Mouse (Mus musculus) hindbrain, embryonic 14.5 days (tissue): ENCODE measurements around the gene Ccdc189. TPM values are rescaled to one million over a fixed set of nuclear protein-coding genes. Genes with fewer than 3 reads are reported as not detected.

Experiments
- ATAC-seq: fragments of 200-750 bp; cut with Nextera tagmentation; 2 replicates; pipeline ENCODE4 v1.8.0; 2017; ENCODE audit warnings: moderate number of reproducible peaks, mild to moderate bottlenecking, moderate TSS enrichment, moderate library complexity; ENCODE audit not compliant: low FRiP score
- DNase-seq: peaks from one replicate; pipeline ENCODE4 v3.0.0-alpha.2; 2015; ENCODE audit warnings: low spot score
- H3K27ac ChIP-seq: fragments of 300-500 bp; sonication (generic); 2 replicates; pipeline ENCODE4 v1.5.1; 2014; ENCODE audit warnings: mild to moderate bottlenecking, moderate library complexity
- H3K27me3 ChIP-seq: fragments of 300-500 bp; sonication (generic); 2 replicates; pipeline ENCODE4 v1.6.1; 2014; ENCODE audit warnings: mild to moderate bottlenecking, low read length, mixed read lengths; ENCODE audit not compliant: control insufficient read depth, insufficient read depth
- H3K36me3 ChIP-seq: fragments of 300-500 bp; sonication (generic); replicated peaks from 2 replicates; pipeline ENCODE4 v1.6.1; 2014; ENCODE audit not compliant: control insufficient read depth, insufficient read depth
- H3K4me1 ChIP-seq: fragments of 300-500 bp; sonication (generic); replicated peaks from 2 replicates; pipeline ENCODE4 v1.6.1; 2014; ENCODE audit warnings: antibody characterized with exemption, low read length, mixed read lengths; ENCODE audit not compliant: control insufficient read depth, insufficient read depth
- H3K4me2 ChIP-seq: fragments of 300-500 bp; sonication (generic); replicated peaks from 2 replicates; pipeline ENCODE4 v1.6.1; 2014; ENCODE audit warnings: mild to moderate bottlenecking, moderate library complexity
- H3K4me3 ChIP-seq: fragments of 300-500 bp; sonication (generic); replicated peaks from 2 replicates; pipeline ENCODE4 v1.5.1; 2014; ENCODE audit warnings: mild to moderate bottlenecking, low read length
- H3K9ac ChIP-seq: fragments of 300-500 bp; sonication (generic); 2 replicates; pipeline ENCODE4 v1.6.1; 2014
- H3K9me3 ChIP-seq: fragments of 300-500 bp; sonication (generic); 2 replicates; pipeline ENCODE4 v1.6.1; 2016; ENCODE audit warnings: low read length; ENCODE audit not compliant: control insufficient read depth
- WGBS: fragments of 180-500 bp; shearing (Covaris S2); extraction: QIAGEN DNeasy Blood & Tissue Kit; methylation state at CpG from one replicate; pipeline ENCODE4 v1.1.7; 2014; 5-methylcytosine and 5-hydroxymethylcytosine counted together
- polyA plus RNA-seq: library from polyadenylated mRNA; unstranded; fragments of >200 nt; fragmentation: Nextera tagmentation; extraction: Ambion mirVana; gene quantifications from 2 replicates; pipeline ENCODE4 v1.2.1, GENCODE M21; 2014

The Ccdc189 gene
- polyA plus RNA-seq, 1 experiment from 2014 or later: 9.8 TPM

DNA sequence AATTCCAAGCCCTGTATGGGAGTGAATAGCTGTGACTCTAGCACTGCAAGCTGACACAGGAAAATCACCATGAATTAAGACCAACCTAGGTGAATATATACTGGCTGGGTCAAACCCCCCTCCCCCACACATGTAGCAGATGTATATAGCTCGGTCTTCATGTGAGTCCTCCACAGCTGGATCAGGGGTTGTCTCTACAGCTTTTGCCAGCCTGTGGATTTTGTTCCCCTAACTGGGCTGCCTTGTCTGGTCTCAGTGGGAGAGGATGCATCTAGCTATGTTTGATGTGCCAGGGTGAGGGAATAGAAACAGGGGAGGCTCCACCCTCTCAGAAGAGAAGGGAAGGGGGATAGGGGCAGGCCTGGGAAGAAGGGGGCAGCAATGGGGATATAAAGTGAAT lies 27.9 kb upstream of the Ccdc189 start:
- Histone ChIP-seq H3K4me1 (peaks cover 21% of the 10 kb centered on the region), H3K27ac (no peak overlapping the region), H3K27me3 (no peaks in the 10 kb centered on the region), H3K9ac (peak overlapping the region; percentile 91), H3K4me3 (peak overlapping the region; percentile 13), H3K9me3 (no peaks in the 10 kb centered on the region), H3K36me3 (peaks cover 16% of the 10 kb centered on the region), H3K4me2 (peak overlapping the region; percentile 83)
- no peak for DNase-seq
- WGBS: 39% methylated on average over 1 of the region's 1 CpGs
- no peak for ATAC-seq

DNA sequence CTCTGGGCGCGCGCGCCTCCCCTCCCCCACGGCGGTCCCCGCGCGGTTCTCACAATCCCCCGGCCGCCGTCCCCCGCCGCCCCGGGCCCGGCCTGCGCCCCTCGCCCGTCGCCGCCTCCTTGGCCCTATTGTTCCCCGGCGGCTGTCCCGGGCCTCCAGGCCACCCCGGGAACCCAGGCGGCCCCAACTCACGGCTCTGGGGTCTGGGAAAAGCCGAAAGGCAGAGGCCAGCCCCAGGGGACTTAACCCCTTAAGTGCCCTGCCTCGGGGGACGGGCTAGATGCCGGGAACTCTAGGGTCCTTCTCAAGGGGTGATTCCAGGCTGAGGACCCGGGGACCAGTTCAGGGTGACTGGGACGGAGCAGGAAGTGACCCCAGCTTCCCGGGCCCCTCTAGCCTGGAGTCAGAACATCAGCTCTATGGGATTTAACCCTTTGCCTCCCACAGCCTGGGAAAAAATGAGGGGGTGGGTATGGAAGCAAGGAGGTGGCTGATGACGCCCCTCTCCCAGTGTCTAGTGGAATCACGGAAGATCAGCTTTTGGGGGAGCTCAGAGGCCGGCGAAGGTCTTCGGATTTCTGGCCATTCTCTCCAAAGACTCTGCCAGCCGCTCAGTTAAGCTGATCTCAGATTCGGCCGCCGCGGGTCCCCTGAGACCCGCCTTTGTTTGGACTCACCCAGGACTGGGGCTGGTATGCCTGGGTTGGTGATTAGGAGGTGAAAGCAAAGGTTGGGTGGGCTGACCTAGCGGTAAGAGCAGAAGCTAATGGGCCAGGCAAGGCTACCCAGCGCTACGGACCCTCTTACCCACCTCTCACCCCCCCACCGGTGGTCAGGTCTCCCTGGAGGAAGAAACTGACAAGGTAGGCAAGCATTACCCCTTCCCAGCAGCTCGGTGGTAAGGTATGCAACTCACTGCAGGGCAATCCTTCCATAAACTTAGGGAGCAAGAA lies 26.8 kb upstream of the Ccdc189 start, which contains the start of gene Zfp629:
Gene Zfp629, minus strand, starts transcription at position 907 of the 953 bp plus-strand sequence.
- WGBS: under 1% methylated on average over 49 of the region's 50 CpGs
- H3K36me3 ChIP-seq: peaks cover 28% of the 10 kb centered on the region
- H3K4me3 ChIP-seq: peak within 1 kb of the TSS; percentile 86
- no peaks in the 10 kb centered on the region for H3K9me3 ChIP-seq
- ATAC-seq (peak; percentile 92), DNase-seq (peak; percentile 93)
- peak within 1 kb of the TSS; percentile 91 for H3K9ac ChIP-seq
- no peaks in the 10 kb centered on the region for H3K27me3 ChIP-seq
- peaks cover 21% of the 10 kb centered on the region for H3K4me1 ChIP-seq
- H3K4me2 ChIP-seq: peak within 1 kb of the TSS; percentile 83
- peak within 1 kb of the TSS; percentile 89 for H3K27ac ChIP-seq

DNA sequence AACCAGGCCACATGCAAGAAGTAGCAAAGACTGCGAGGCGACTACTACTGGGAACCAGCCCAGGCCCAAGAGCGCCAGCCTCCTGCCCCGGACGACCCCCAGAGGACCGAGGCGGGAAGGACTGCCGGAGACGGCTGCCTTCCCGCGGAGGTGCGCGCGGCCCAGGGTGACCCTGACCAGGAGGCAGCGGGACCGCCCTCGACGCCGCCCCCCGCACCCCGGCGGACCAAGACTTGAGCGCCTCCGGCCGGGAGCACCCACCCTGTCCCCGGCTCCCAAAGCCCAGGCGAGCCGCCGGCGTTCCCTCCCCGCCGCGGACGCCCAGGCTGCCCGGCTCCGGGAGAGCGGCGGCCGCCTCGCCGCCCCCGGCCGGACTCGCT lies 26.1 kb upstream of the Ccdc189 start:
- Histone ChIP-seq H3K9ac (peak overlapping the region; percentile 91), H3K27ac (peak overlapping the region; percentile 89), H3K27me3 (no peaks in the 10 kb centered on the region), H3K9me3 (no peaks in the 10 kb centered on the region), H3K4me3 (peak overlapping the region; percentile 86), H3K4me2 (peak overlapping the region; percentile 83), H3K36me3 (peaks cover 34% of the 10 kb centered on the region), H3K4me1 (peaks cover 21% of the 10 kb centered on the region)
- no peak for DNase-seq
- peak; percentile 32; the same call in 1 of the 2 replicates for ATAC-seq
- 0% methylated on average over 27 of the region's 44 CpGs for WGBS

DNA sequence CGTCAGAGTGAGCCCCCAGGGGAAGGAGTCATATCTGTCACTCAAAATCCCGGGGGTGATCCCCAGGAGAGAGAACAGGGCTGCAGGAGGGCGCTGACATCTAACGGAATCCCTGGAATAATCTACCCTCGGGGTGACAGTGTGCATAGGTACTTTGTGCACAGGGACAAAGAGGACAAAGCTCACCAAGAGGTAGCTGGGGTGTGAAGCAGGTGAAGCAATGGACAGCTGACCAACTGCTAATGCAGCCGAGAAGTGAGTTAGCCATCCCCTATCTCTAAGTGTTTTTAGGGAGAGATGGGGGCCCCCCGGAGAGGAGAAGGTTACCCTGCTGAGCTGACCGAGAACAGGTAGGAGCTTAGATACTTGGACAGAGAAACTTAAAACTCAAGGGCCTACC lies 25.7 kb upstream of the Ccdc189 start:
- Histone ChIP-seq H3K4me1 (peaks cover 21% of the 10 kb centered on the region), H3K36me3 (peaks cover 38% of the 10 kb centered on the region), H3K27ac (0 out of 2 replicates have a peak overlapping the region, but pooled peaks have one; percentile 89), H3K4me3 (peak overlapping the region; percentile 86), H3K4me2 (peak overlapping the region; percentile 83), H3K9ac (peak overlapping the region; percentile 91), H3K27me3 (no peaks in the 10 kb centered on the region), H3K9me3 (no peaks in the 10 kb centered on the region)
- 20% methylated on average over 8 of the region's 8 CpGs for WGBS
- no peak for ATAC-seq
- DNase-seq: no peak

DNA sequence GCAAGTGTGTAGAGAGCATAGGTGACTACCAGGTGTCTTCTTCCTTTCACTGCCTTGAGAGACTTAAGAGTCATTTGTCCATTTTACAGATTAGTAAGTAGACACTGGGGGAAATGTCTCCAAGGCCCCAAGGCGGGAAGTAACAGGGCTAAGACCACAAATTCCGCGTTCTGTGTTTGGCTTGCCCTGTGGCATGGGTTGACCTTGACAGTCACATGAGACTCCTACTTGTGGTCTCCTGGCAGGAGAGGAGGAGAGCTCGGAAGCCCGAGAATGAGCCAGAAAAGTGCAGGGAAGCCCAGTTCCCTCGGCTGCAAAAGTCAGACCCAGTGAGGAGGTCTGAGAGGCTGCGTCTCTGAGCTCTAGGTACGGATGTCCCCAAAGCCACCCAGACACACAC lies 25.1 kb upstream of the Ccdc189 start:
- Histone ChIP-seq H3K9ac (no peak overlapping the region), H3K4me2 (peak overlapping the region; percentile 83), H3K27ac (no peak overlapping the region), H3K4me1 (peaks cover 21% of the 10 kb centered on the region), H3K9me3 (no peaks in the 10 kb centered on the region), H3K36me3 (peaks cover 44% of the 10 kb centered on the region), H3K27me3 (no peaks in the 10 kb centered on the region), H3K4me3 (peak overlapping the region; percentile 86; the same call in 1 of the 2 replicates)
- DNase-seq: no peak
- 93% methylated on average over 8 of the region's 8 CpGs for WGBS
- ATAC-seq: no peak

DNA sequence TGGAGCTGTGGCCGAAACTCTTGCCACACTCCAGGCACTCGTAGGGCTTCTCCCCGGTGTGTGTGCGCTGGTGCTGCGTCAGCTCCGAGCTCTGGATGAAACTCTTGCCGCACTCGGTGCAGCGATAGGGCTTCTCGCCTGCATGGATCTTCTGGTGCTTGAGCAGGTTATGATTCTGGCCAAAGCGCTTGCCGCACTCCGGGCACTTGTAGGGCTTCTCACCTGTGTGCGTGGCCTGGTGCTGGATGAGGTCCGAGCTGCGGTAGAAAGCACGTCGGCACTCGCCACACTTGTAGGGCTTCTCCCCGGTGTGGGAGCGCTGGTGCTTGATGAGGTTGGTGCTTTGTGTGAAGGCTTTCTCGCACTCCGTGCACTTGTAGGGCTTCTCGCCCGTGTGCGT lies 23.2 kb upstream of the Ccdc189 start:
- WGBS: 95% methylated on average over 26 of the region's 26 CpGs
- Histone ChIP-seq H3K27ac (no peak overlapping the region), H3K36me3 (peaks cover 64% of the 10 kb centered on the region), H3K4me1 (peaks cover 13% of the 10 kb centered on the region), H3K4me2 (no peak overlapping the region), H3K4me3 (no peak overlapping the region), H3K9me3 (no peaks in the 10 kb centered on the region), H3K27me3 (no peaks in the 10 kb centered on the region), H3K9ac (no peak overlapping the region)
- no peak for DNase-seq
- ATAC-seq: no peak

DNA sequence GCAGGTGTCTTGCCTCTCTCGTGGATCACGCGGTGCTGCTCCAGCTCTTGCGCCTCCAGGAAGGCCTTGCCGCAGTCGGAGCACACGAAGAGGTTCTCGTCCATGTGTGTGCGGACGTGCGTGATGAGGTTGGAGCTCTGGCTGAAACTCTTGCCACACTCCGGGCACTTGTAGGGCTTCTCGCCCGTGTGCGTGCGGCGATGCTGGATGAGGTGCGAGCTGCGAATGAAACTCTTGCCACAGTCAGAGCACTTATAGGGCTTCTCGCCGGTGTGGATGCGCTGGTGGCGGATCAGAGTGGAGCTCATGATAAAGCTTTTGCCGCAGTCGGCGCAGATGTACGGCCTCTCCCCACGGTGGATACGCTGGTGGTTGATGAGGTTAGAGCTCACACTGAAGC lies 22.6 kb upstream of the Ccdc189 start:
- H3K4me2 ChIP-seq: no peak overlapping the region

DNA sequence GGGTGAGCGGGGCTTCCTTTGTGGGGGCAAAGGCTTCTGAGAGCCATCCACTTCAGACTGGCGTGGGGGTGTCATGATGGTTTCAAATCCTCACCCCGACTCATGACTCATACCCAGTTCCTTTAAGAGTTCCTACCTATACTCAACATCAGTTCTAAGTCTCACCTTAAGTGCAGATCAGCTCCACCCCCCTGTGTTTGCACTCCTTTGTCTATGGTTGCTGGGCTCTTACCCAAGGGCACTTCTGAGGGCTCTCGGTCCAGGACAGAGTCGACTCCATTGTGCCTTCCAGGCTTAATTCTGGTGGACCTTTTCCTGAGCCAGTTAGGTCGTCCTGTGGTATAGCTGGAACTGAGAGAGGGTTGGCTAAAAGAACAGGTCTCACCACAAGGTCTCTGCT lies 18.8 kb upstream of the Ccdc189 start:
- Histone ChIP-seq H3K4me2 (no peak overlapping the region), H3K27ac (no peak overlapping the region), H3K9me3 (no peaks in the 10 kb centered on the region), H3K36me3 (peaks cover 99% of the 10 kb centered on the region), H3K27me3 (no peaks in the 10 kb centered on the region), H3K4me1 (no peaks in the 10 kb centered on the region), H3K4me3 (no peak overlapping the region), H3K9ac (no peak overlapping the region)
- 87% methylated on average over 6 of the region's 6 CpGs for WGBS
- no peak for DNase-seq
- no peak for ATAC-seq

More for the DNA sequence above, 22.6 kb upstream of the Ccdc189 start:
- H3K9me3 ChIP-seq: no peaks in the 10 kb centered on the region
- no peak for ATAC-seq
- H3K4me3 ChIP-seq: no peak overlapping the region
- peaks cover 9% of the 10 kb centered on the region for H3K4me1 ChIP-seq
- H3K9ac ChIP-seq: no peak overlapping the region
- WGBS: 97% methylated on average over 29 of the region's 29 CpGs
- H3K27me3 ChIP-seq: no peaks in the 10 kb centered on the region
- H3K27ac ChIP-seq: no peak overlapping the region
- peaks cover 69% of the 10 kb centered on the region for H3K36me3 ChIP-seq
- DNase-seq: no peak

DNA sequence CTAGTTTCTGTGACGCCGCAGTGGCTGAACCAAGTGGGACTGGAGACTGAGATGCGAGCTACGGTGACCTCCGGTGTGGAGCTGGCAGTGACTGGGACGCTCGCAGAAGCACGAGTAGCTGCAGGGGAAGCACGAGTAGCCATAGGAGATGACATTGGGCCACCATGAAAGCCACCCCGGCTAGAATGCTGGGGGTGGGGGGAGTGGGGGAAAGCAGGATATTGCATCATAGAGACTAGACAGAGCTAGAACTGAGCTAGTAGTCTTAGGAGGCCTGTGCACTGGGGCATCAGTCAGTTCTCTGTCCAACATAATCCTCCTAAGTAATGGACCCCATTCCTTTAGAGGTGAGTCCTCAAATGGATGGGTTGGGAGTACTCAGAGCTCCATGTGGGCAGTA lies 15.9 kb upstream of the Ccdc189 start:
- ATAC-seq (no peak), DNase-seq (no peak)
- no peak overlapping the region for H3K9ac ChIP-seq
- H3K4me3 ChIP-seq: no peak overlapping the region
- no peaks in the 10 kb centered on the region for H3K4me1 ChIP-seq
- H3K4me2 ChIP-seq: no peak overlapping the region
- H3K27me3 ChIP-seq: no peaks in the 10 kb centered on the region
- no peak overlapping the region for H3K27ac ChIP-seq
- 87% methylated on average over 10 of the region's 10 CpGs for WGBS
- H3K9me3 ChIP-seq: no peaks in the 10 kb centered on the region
- H3K36me3 ChIP-seq: peaks cover 99% of the 10 kb centered on the region
